In genomic region chr14:59549106-59549505, GRCm38 (mm10) we compare ENCODE assay signal across 10 mouse cellular contexts. TPM values are rescaled to one million over a fixed set of nuclear protein-coding genes. Genes with fewer than 3 reads are reported as not detected.
A peak's percentile ranks its signal among the peaks of the same experiment; 100 is the strongest.
DNase-seq lines count a peak whose midpoint lies in the region; ATAC-seq lines count a peak whose summit lies in the region.
"Had no signal": no experiment of that assay in that cellular context is flagged by ENCODE, and none has a peak within 500 bp of the region (broad histone marks: within the 10 kb centered on the region; RNA-seq: fewer than 3 reads in every experiment).

No protein-coding gene starts in this region.

- no peaks in the 10 kb centered on the region for H3K9me3 ChIP-seq in kidney, embryonic 16.5 days (ENCODE audit: low read length)
- H3K9me3 ChIP-seq in limb, embryonic 15.5 days, result no peaks in the 10 kb centered on the region
- H3K9me3 ChIP-seq in midbrain, embryonic 11.5 days (ENCODE audit: control insufficient read depth, low read length), result no peaks in the 10 kb centered on the region
- H3K9me3 ChIP-seq: G1E had no signal

- no peak overlapping the region for H3K27ac ChIP-seq in kidney, embryonic 16.5 days (ENCODE audit: low read length)
- peak overlapping the region; percentile 71 for H3K27ac ChIP-seq in limb, embryonic 15.5 days
- H3K27ac ChIP-seq in midbrain, embryonic 11.5 days (ENCODE audit: low read depth, low read length), result no peak overlapping the region

- no peak for ATAC-seq in kidney, embryonic 16.5 days (ENCODE audit: low FRiP score, low TSS enrichment)
- ATAC-seq in limb, embryonic 15.5 days (ENCODE audit: insufficient number of reproducible peaks, low FRiP score, low TSS enrichment, low read depth), result no peak
- no peak for ATAC-seq in midbrain, embryonic 11.5 days (ENCODE audit: low FRiP score)

- no peaks in the 10 kb centered on the region for H3K36me3 ChIP-seq in kidney, embryonic 16.5 days (ENCODE audit: insufficient read depth, low read length)
- H3K36me3 ChIP-seq in limb, embryonic 15.5 days, result 0 out of 2 replicates have a peak, but pooled peaks cover 3% of the 10 kb centered on the region
- H3K36me3 ChIP-seq in midbrain, embryonic 11.5 days (ENCODE audit: control insufficient read depth, insufficient read depth, low read length), result no peaks in the 10 kb centered on the region

- DNase-seq in kidney, postnatal 10 days, result peak; percentile 50
- peak; percentile 64 for DNase-seq in adrenal gland, postnatal 14 days
- DNase-seq in gastrocnemius, postnatal 36 days, result peak; percentile 77
- no peak for DNase-seq in liver
- no peak for DNase-seq in retina, postnatal 1 day
- no peak for DNase-seq in midbrain, embryonic 11.5 days (ENCODE audit: low spot score, missing footprints)
- DNase-seq: spleen, adult 18-20 months had no signal

- no peak overlapping the region for H3K9ac ChIP-seq in kidney, embryonic 16.5 days (replicated peaks; ENCODE audit: low read length)
- H3K9ac ChIP-seq in limb, embryonic 15.5 days, result no peak overlapping the region
- no peak overlapping the region for H3K9ac ChIP-seq in midbrain, embryonic 11.5 days (ENCODE audit: low read length)

- H3K27me3 ChIP-seq in kidney, embryonic 16.5 days (ENCODE audit: insufficient read depth, low read length), result no peaks in the 10 kb centered on the region
- no peaks in the 10 kb centered on the region for H3K27me3 ChIP-seq in limb, embryonic 15.5 days
- H3K27me3 ChIP-seq in midbrain, embryonic 11.5 days (ENCODE audit: control insufficient read depth, insufficient read depth, low read length), result no peaks in the 10 kb centered on the region

- WGBS in kidney, embryonic 16.5 days, result 80% methylated on average over 6 of the region's 6 CpGs
- 71% methylated on average over 6 of the region's 6 CpGs for WGBS in limb, embryonic 15.5 days
- 85% methylated on average over 6 of the region's 6 CpGs for WGBS in midbrain, embryonic 11.5 days

- H3K4me2 ChIP-seq in kidney, embryonic 16.5 days (replicated peaks; ENCODE audit: low read depth, low read length), result no peak overlapping the region
- no peak overlapping the region for H3K4me2 ChIP-seq in limb, embryonic 15.5 days
- H3K4me2 ChIP-seq in midbrain, embryonic 11.5 days, result no peak overlapping the region

- peaks cover 25% of the 10 kb centered on the region for H3K4me1 ChIP-seq in kidney, embryonic 16.5 days (ENCODE audit: insufficient read depth, low read length)
- peaks cover 9% of the 10 kb centered on the region; the same call in 1 of the 2 replicates for H3K4me1 ChIP-seq in limb, embryonic 15.5 days
- no peaks in the 10 kb centered on the region for H3K4me1 ChIP-seq in midbrain, embryonic 11.5 days (ENCODE audit: control insufficient read depth, insufficient read depth, low read length)

- no peak overlapping the region for H3K4me3 ChIP-seq in kidney, embryonic 16.5 days (ENCODE audit: low read length)
- no peak overlapping the region for H3K4me3 ChIP-seq in limb, embryonic 15.5 days
- no peak overlapping the region for H3K4me3 ChIP-seq in midbrain, embryonic 11.5 days (ENCODE audit: low read depth, low read length)

- intact Hi-C loops in gastrocnemius, postnatal 36 days (cut with DNase I), result no loop called here

RNA-seq across cellular contexts. Expression of gene Cdadc1, which starts 48.7 kb away (rescaled TPM):
- polyA plus RNA-seq in kidney, embryonic 16.5 days (2015; fragmentation: Nextera tagmentation; extraction: Ambion mirVana), result 38.9 and 41.7 TPM in 2 replicates
- total RNA-seq in adrenal gland, postnatal 14 days (2021), result 56.4 and 70.4 TPM in 2 replicates
- total RNA-seq in gastrocnemius, postnatal 36 days (2021), result 10 to 100 TPM; 29.3 to 38.0 TPM
- 33.6 and 34.3 TPM in 2 replicates for polyA plus RNA-seq in limb, embryonic 15.5 days (2015; fragmentation: Nextera tagmentation; extraction: Ambion mirVana)
- polyA plus RNA-seq in midbrain, embryonic 11.5 days (2014; fragmentation: Nextera tagmentation; extraction: Ambion mirVana), result 33.3 and 33.7 TPM in 2 replicates

Comparison
In these comparisons a context has a peak if more than half of its experiments do, and no peak if none do; other contexts are left out.
1. DNase-seq: peak in kidney, postnatal 10 days (single experiment), adrenal gland, postnatal 14 days (single experiment) and gastrocnemius, postnatal 36 days (2 of 2); none in liver (single experiment), retina, postnatal 1 day (single experiment) and midbrain, embryonic 11.5 days (single experiment).